Mouse (Mus musculus) ES-E14 (cell line): ENCODE data around the gene Ldhb.

Experiments used
- CHD2 ChIP-seq: IDR thresholded peaks from 2 replicates; pipeline ENCODE4 v1.6.1; 2014; ENCODE audit warnings: mild to moderate bottlenecking, low read depth, low read length, inconsistent platforms
- HCFC1 ChIP-seq: IDR thresholded peaks from 2 replicates; pipeline ENCODE4 v1.6.1; 2012; ENCODE audit warnings: low read length, inconsistent platforms, borderline replicate concordance; ENCODE audit not compliant: insufficient read depth
- MAFK ChIP-seq: IDR thresholded peaks from 2 replicates; pipeline ENCODE4 v1.6.1; 2014; ENCODE audit warnings: mild to moderate bottlenecking, low read depth, low read length, inconsistent platforms; ENCODE audit not compliant: insufficient read depth
- ZC3H11A ChIP-seq: IDR thresholded peaks from 2 replicates; pipeline ENCODE4 v1.6.1; 2012; ENCODE audit warnings: low read depth, mild to moderate bottlenecking, inconsistent platforms, low read length, borderline replicate concordance
- ZNF384 ChIP-seq: IDR thresholded peaks from 2 replicates; pipeline ENCODE4 v1.6.1; 2012; ENCODE audit warnings: low read depth, low read length, inconsistent platforms

DNA sequence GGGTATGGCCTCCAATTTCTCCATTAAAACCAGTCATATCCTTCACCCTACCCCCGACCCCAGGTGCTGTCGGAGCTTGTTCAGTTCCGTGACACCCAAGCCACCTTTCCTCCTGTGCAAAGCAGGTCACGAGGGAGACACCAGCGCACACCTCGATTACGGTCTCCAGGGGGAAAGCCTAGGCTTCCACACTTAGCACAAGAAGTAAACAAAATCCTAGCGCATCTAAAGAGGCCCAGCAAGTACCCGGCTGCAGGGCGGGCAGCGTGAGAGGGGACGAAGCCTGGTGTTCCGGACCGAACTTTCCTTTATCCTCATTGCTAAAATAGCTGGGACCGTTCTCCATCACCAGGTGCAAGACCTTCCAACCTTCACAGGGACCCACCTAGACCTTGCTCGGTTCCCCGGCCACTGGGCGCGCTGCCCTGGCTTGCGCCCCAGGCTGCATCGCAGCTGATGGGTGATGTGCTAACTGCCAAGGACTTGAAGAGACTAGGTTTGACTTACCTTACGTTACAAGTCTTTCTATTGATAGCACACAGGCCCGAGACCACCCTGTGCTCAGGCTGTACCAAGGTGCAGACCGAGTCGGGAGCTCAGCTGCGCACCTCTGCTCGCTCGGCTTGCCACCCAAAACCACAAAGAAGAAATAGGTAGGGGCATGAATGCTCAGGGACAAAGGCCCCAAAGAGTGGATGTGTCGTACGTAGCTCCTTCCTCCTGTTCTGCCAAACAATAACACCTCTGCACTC lies 548 bp downstream of the Ldhb start:
- TF ChIP-seq MAFK (no peak), ZNF384 (no peak), HCFC1 (no peak), ZC3H11A (no peak), CHD2 (no peak)
